Mouse (Mus musculus): Measurements from ENCODE around the gene A3galt2.

GRCm38 (mm10) chr4:128793710-128794109 is 38.5 kb downstream of the A3galt2 start:
- TF ChIP-seq POLR2A (IDR thresholded peaks at IDR 0.05; ENCODE audit: low read depth, low read length) (no peak), CTCF (IDR thresholded peaks at IDR 0.05; ENCODE audit: borderline replicate concordance, insufficient read depth, low read length) (no peak)
